18 mouse cellular contexts compared by ENCODE assay signal in genomic region chr10:75696597-75697355, GRCm38 (mm10). TPM values are rescaled to one million over a fixed set of nuclear protein-coding genes. Genes with fewer than 3 reads are reported as not detected.
DNase-seq lines count a peak whose midpoint lies in the region; ATAC-seq and TF ChIP-seq lines count a peak whose summit lies in the region.
"Had no signal": no experiment of that assay in that cellular context is flagged by ENCODE, and none has a peak within 500 bp of the region (broad histone marks: within the 10 kb centered on the region; RNA-seq: fewer than 3 reads in every experiment).

No protein-coding gene starts in this region.

- H3K4me1 ChIP-seq in kidney, embryonic 15.5 days = peaks cover 15% of the 10 kb centered on the region
- H3K4me1 ChIP-seq in bone marrow, adult 2 months (ENCODE audit: control insufficient read depth, insufficient read depth, low read length) = peaks cover 3% of the 10 kb centered on the region; the same call in 1 of the 2 replicates
- peaks cover 85% of the 10 kb centered on the region for H3K4me1 ChIP-seq in erythroblast, embryonic 14.5 days (ENCODE audit: control insufficient read depth)
- H3K4me1 ChIP-seq: embryonic facial prominence, embryonic 13.5 days had no signal

- TF ChIP-seq POLR2A in bone marrow, adult 2 months (IDR thresholded peaks at IDR 0.05; ENCODE audit: borderline replicate concordance, control insufficient read depth, low read depth, low read length) = no peak

- H3K9ac ChIP-seq in kidney, embryonic 15.5 days = no peak overlapping the region
- H3K9ac ChIP-seq: embryonic facial prominence, embryonic 13.5 days; forebrain, postnatal 0 days had no signal

- no peaks in the 10 kb centered on the region for H3K27me3 ChIP-seq in kidney, embryonic 15.5 days
- H3K27me3 ChIP-seq in erythroblast, embryonic 14.5 days (ENCODE audit: control insufficient read depth) = no peaks in the 10 kb centered on the region
- H3K27me3 ChIP-seq: CH12.LX; embryonic facial prominence, embryonic 13.5 days had no signal

- no peak overlapping the region for H3K4me2 ChIP-seq in kidney, embryonic 15.5 days
- H3K4me2 ChIP-seq: embryonic facial prominence, embryonic 13.5 days had no signal

- ATAC-seq in kidney, embryonic 15.5 days (replicated peaks; ENCODE audit: low FRiP score) = peak; percentile 63
- peak; percentile 30; the same call in 1 of the 2 replicates for ATAC-seq in megakaryocyte, adult 5-6 weeks (ENCODE audit: poor library complexity, severe bottlenecking)
- ATAC-seq in activated CD4-positive, CD25-positive, alpha-beta regulatory T cell, adult 4 months = no peak
- ATAC-seq: forebrain, postnatal 0 days had no signal

- intact Hi-C loops in left cerebral cortex, postnatal 36 days (cut with DNase I) = no loop called here

- no peak overlapping the region for H3K27ac ChIP-seq in kidney, embryonic 15.5 days
- peak overlapping the region; percentile 92 for H3K27ac ChIP-seq in bone marrow, adult 2 months (ENCODE audit: control insufficient read depth, insufficient read depth, low read depth, low read length, poor library complexity)
- H3K27ac ChIP-seq: embryonic facial prominence, embryonic 13.5 days had no signal

- H3K9me3 ChIP-seq in kidney, embryonic 15.5 days (replicated peaks) = no peaks in the 10 kb centered on the region
- no peaks in the 10 kb centered on the region for H3K9me3 ChIP-seq in erythroblast, embryonic 14.5 days (ENCODE audit: control insufficient read depth, low read length)
- H3K9me3 ChIP-seq: embryonic facial prominence, embryonic 13.5 days had no signal

- WGBS in kidney, embryonic 15.5 days = 88% methylated on average over 7 of the region's 7 CpGs
- WGBS in bone marrow, adult 2 months = 66% methylated on average over 7 of the region's 7 CpGs

- TF ChIP-seq CTCF in bone marrow, adult 2 months (IDR thresholded peaks at IDR 0.05; ENCODE audit: control insufficient read depth, insufficient read depth, low read length) = no peak

- H3K36me3 ChIP-seq in kidney, embryonic 15.5 days = peaks cover 82% of the 10 kb centered on the region
- peaks cover 100% of the 10 kb centered on the region for H3K36me3 ChIP-seq in erythroblast, embryonic 14.5 days (ENCODE audit: control insufficient read depth)

- no peak overlapping the region for H3K4me3 ChIP-seq in kidney, embryonic 15.5 days (replicated peaks)
- H3K4me3 ChIP-seq in bone marrow, adult 2 months (replicated peaks; ENCODE audit: control insufficient read depth, low read depth, low read length) = peak overlapping the region; percentile 33
- H3K4me3 ChIP-seq in erythroblast, embryonic 14.5 days (replicated peaks) = peak overlapping the region; percentile 68
- H3K4me3 ChIP-seq: embryonic facial prominence, embryonic 13.5 days had no signal

- no peak for DNase-seq in kidney, adult 11 months
- DNase-seq in left cerebral cortex, postnatal 36 days (ENCODE audit: low spot score in 2 of 2) = no peak
- no peak for DNase-seq in adrenal gland, adult 2 months
- DNase-seq: adrenal gland, postnatal 25 days; cerebellum, adult 18-20 months; forebrain, postnatal 0 days; gastrocnemius, postnatal 25 days; heart, postnatal 10 days; kidney, postnatal 14 days; lung, postnatal 4 days; right cerebral cortex, postnatal 25 days had no signal

RNA-seq across cellular contexts. Expression of gene Susd2, which starts 53.0 kb away (rescaled TPM):
- polyA plus RNA-seq in kidney, embryonic 15.5 days (2015; fragmentation: Nextera tagmentation; extraction: Ambion mirVana) = 16.5 and 22.6 TPM in 2 replicates
- polyA plus RNA-seq in bone marrow, adult 2 months (2011; ENCODE audit: insufficient read depth, insufficient read length, low replicate concordance, missing spikeins) = 1.5 and 2.8 TPM in 2 replicates
- 0.05 and 0.09 TPM in 2 replicates for polyA plus RNA-seq in erythroblast, embryonic 14.5 days (2012)
- 0.16 and 0.48 TPM in 2 replicates for total RNA-seq in megakaryocyte, adult 5-6 weeks (2015)
- total RNA-seq in megakaryocyte, adult 5-6 weeks (2017) = 0.33 and 0.49 TPM in 2 replicates
- total RNA-seq in left cerebral cortex, postnatal 36 days (2021) = 1 to 10 TPM; 7.8 to 8.3 TPM
- total RNA-seq in adrenal gland, adult 2 months (2021) = 10 to 100 TPM; 10.7 to 13.5 TPM
- 23.3 and 31.3 TPM in 2 replicates for polyA plus RNA-seq in adrenal gland, adult 2 months (2012; rRNA removed)
- polyA plus RNA-seq in activated CD4-positive, CD25-positive, alpha-beta regulatory T cell, adult 4 months (2017; shearing (Covaris generic)) = 10 to 100 TPM in 1 of 2 experiments, 1 to 10 TPM in 1; 6.2 to 12.5 TPM
